Mouse (Mus musculus): Measurements from ENCODE around the gene Unc79. TPM values are rescaled to one million over a fixed set of nuclear protein-coding genes. Genes with fewer than 3 reads are reported as not detected.

Unc79 gene
- polyA plus RNA-seq, 1 experiment from 2014 or later = 0.70 TPM

GRCm38 (mm10) chr12:103223671-103224070, 275.0 kb downstream of the Unc79 start:
- Histone ChIP-seq H3K4me3 (no peak overlapping the region), H3K36me3 (peaks cover 9% of the 10 kb centered on the region; the same call in 1 of the 2 replicates), H3K27me3 (ENCODE audit: low read depth, poor library complexity, severe bottlenecking) (no peaks in the 10 kb centered on the region), H3K4me1 (peaks cover 2% of the 10 kb centered on the region; the same call in 1 of the 2 replicates), H3K27ac (replicated peaks) (no peak overlapping the region), H3K9me3 (replicated peaks) (no peaks in the 10 kb centered on the region)
- 90% methylated on average over 9 of the region's 9 CpGs for whole genome bisulfite sequencing
- DNase-seq (ENCODE audit: low spot score) = no peak

GRCm38 (mm10) chr12:103226121-103226520, 277.5 kb downstream of the Unc79 start:
- Histone ChIP-seq H3K9me3 (replicated peaks) (no peaks in the 10 kb centered on the region), H3K27me3 (ENCODE audit: low read depth, poor library complexity, severe bottlenecking) (no peaks in the 10 kb centered on the region), H3K4me1 (peaks cover 2% of the 10 kb centered on the region; the same call in 1 of the 2 replicates), H3K4me3 (no peak overlapping the region), H3K36me3 (peaks cover 9% of the 10 kb centered on the region; the same call in 1 of the 2 replicates), H3K27ac (replicated peaks) (no peak overlapping the region)
- 89% methylated on average over 4 of the region's 4 CpGs for WGBS
- no peak for DNase-seq (ENCODE audit: low spot score)

DNA sequence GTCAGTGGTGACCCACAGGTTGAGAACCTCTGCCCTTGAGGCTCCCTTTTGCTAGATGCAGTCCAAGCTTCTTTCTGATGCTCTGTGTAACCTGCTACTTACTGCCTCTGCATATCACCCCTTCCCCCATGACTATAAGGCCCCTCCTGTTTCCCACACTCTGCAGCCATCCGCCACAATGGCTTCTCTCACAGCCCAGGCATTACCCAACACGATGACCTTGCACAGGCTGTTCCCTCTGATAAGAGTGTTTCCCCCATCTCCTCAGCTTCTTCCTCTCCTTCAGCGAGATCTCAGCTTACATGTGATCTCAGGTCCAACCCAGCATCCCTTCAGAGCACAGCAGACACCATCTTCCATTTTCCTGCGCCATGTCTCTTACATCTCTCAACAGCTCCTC, 280.4 kb downstream of the Unc79 start:
- Histone ChIP-seq H3K36me3 (peaks cover 13% of the 10 kb centered on the region; the same call in 1 of the 2 replicates), H3K4me3 (no peak overlapping the region), H3K4me1 (peaks cover 2% of the 10 kb centered on the region; the same call in 1 of the 2 replicates), H3K27ac (replicated peaks) (no peak overlapping the region), H3K9me3 (replicated peaks) (no peaks in the 10 kb centered on the region), H3K27me3 (ENCODE audit: low read depth, poor library complexity, severe bottlenecking) (no peaks in the 10 kb centered on the region)
- 82% methylated on average over 4 of the region's 4 CpGs for WGBS
- no peak for DNase-seq (ENCODE audit: low spot score)

Small RNA genes lying within 50 kb of the gene (microRNA-seq; reads per million reads assigned to microRNA genes)
- not detected for gene Gm44324

Other genes with a start within 250 kb of the Unc79 start
- 16.1 and 16.9 TPM in 2 replicates for gene Itpk1, start 243.9 kb upstream of the Unc79 start, polyA plus RNA-seq (2016; fragmentation: Nextera tagmentation; extraction: Ambion mirVana)
- 38.4 and 44.6 TPM in 2 replicates for gene Moap1, start 205.2 kb upstream of the Unc79 start, polyA plus RNA-seq (2016; fragmentation: Nextera tagmentation; extraction: Ambion mirVana)
- 13.2 and 14.0 TPM in 2 replicates for gene Tmem251, start 205.1 kb upstream of the Unc79 start, polyA plus RNA-seq (2016; fragmentation: Nextera tagmentation; extraction: Ambion mirVana)
- not detected in 2 replicates for gene Gm28051, start 191.1 kb upstream of the Unc79 start, polyA plus RNA-seq (2016; fragmentation: Nextera tagmentation; extraction: Ambion mirVana)
- 50.3 and 52.7 TPM in 2 replicates for gene Gon7, start 191.1 kb upstream of the Unc79 start, polyA plus RNA-seq (2016; fragmentation: Nextera tagmentation; extraction: Ambion mirVana)
- gene Ubr7, start 190.9 kb upstream of the Unc79 start, polyA plus RNA-seq (2016; fragmentation: Nextera tagmentation; extraction: Ambion mirVana) = 64.4 and 67.1 TPM in 2 replicates
- gene Gm20604, start 190.2 kb upstream of the Unc79 start, polyA plus RNA-seq (2016; fragmentation: Nextera tagmentation; extraction: Ambion mirVana) = 34.8 and 37.3 TPM in 2 replicates
- 15.8 and 16.4 TPM in 2 replicates for gene Btbd7, start 70.4 kb upstream of the Unc79 start, polyA plus RNA-seq (2016; fragmentation: Nextera tagmentation; extraction: Ambion mirVana)
- gene Cox8c, start 49.5 kb upstream of the Unc79 start, polyA plus RNA-seq (2016; fragmentation: Nextera tagmentation; extraction: Ambion mirVana) = not detected in 2 replicates